Mouse (Mus musculus) midbrain, embryonic 10.5 days (tissue): ENCODE data around the gene Rnf8. TPM values are rescaled to one million over a fixed set of nuclear protein-coding genes. Genes with fewer than 3 reads are reported as not detected.

Source experiments
- DNase-seq: peaks from one replicate; pipeline ENCODE4 v3.0.0-alpha.2; 2017; ENCODE audit warnings: low spot score
- H3K27ac ChIP-seq: fragments of 300-500 bp; sonication (generic); replicated peaks from 2 replicates; pipeline ENCODE4 v1.5.1; 2016; ENCODE audit warnings: mild to moderate bottlenecking
- H3K27me3 ChIP-seq: fragments of 300-500 bp; sonication (generic); 2 replicates; pipeline ENCODE4 v1.6.1; 2016; ENCODE audit warnings: low read depth, mild to moderate bottlenecking; ENCODE audit not compliant: poor library complexity, severe bottlenecking
- H3K36me3 ChIP-seq: fragments of 300-500 bp; sonication (generic); 2 replicates; pipeline ENCODE4 v1.6.1; 2016; ENCODE audit warnings: mild to moderate bottlenecking, moderate library complexity
- H3K4me1 ChIP-seq: fragments of 300-500 bp; sonication (generic); 2 replicates; pipeline ENCODE4 v1.6.1; 2016
- H3K4me3 ChIP-seq: fragments of 300-500 bp; sonication (generic); 2 replicates; pipeline ENCODE4 v1.5.1; 2016; ENCODE audit warnings: mild to moderate bottlenecking, moderate library complexity
- H3K9me3 ChIP-seq: fragments of 300-500 bp; sonication (generic); replicated peaks from 2 replicates; pipeline ENCODE4 v1.6.1; 2016; ENCODE audit warnings: mild to moderate bottlenecking
- WGBS: fragments of 180-500 bp; shearing (Covaris S2); methylation state at CpG from one replicate; pipeline ENCODE4 v1.1.7; 2016; 5-methylcytosine and 5-hydroxymethylcytosine counted together
- microRNA-seq: library from miRNA; unstranded; fragments of <30 nt; microRNA quantifications from one replicate; pipeline ENCODE4, GENCODE M21; 2017
- polyA plus RNA-seq: library from polyadenylated mRNA; unstranded; fragments of >200 nt; fragmentation: Nextera tagmentation; extraction: Ambion mirVana; gene quantifications from 2 replicates; pipeline ENCODE4 v1.2.1, GENCODE M21; 2016

The Rnf8 gene
- polyA plus RNA-seq, 1 experiment from 2014 or later, result 116 TPM

DNA sequence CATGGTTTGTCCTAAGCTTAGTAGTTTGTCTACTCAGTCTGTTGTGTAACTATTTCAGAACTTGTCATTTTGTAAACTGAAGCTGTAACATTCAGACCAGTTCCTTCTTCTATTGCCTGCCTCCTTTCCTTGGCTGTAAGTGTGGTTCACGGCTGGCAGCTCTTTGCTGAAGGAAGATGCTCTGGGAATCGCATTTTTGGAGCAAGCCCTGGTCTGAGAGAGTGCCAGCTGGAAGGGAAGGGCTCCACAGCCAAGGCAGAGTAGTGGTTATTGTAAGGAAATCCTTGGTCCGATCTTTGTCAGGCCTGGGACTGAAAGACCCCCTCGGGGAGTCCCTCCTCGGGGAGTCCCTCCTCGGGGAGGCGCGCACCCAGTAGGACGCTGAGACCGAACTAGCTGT is 74.0 kb downstream of the Rnf8 start:
- no peak for DNase-seq
- Histone ChIP-seq H3K36me3 (peaks cover 99% of the 10 kb centered on the region), H3K4me1 (no peaks in the 10 kb centered on the region), H3K4me3 (no peak overlapping the region), H3K27ac (no peak overlapping the region), H3K9me3 (peaks cover 3% of the 10 kb centered on the region; the same call in 1 of the 2 replicates), H3K27me3 (no peaks in the 10 kb centered on the region)
- 96% methylated on average over 10 of the region's 10 CpGs for WGBS

DNA sequence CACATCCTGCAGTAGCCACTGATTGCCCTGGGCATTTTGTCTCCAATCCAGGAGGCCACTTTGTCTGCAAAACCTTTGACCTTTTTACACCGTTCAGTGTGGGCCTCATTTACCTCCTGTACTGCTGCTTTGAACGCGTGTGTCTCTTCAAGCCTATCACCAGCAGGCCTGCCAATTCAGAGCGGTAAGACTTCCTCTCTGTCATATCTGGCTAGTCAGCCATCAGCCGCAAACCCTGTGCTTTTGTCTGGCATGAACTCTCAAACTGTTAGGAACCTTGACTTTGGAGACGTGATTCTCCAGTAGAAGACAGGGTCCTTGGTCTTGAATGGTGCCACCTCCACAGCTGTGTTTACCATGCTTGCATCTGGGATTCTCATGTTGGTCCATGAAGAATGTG is 75.7 kb downstream of the Rnf8 start:
- Histone ChIP-seq H3K4me3 (no peak overlapping the region), H3K4me1 (no peaks in the 10 kb centered on the region), H3K36me3 (peaks cover 99% of the 10 kb centered on the region), H3K27me3 (no peaks in the 10 kb centered on the region), H3K27ac (no peak overlapping the region), H3K9me3 (peaks cover 3% of the 10 kb centered on the region; the same call in 1 of the 2 replicates)
- WGBS, result 90% methylated on average over 6 of the region's 6 CpGs
- DNase-seq, result no peak

DNA sequence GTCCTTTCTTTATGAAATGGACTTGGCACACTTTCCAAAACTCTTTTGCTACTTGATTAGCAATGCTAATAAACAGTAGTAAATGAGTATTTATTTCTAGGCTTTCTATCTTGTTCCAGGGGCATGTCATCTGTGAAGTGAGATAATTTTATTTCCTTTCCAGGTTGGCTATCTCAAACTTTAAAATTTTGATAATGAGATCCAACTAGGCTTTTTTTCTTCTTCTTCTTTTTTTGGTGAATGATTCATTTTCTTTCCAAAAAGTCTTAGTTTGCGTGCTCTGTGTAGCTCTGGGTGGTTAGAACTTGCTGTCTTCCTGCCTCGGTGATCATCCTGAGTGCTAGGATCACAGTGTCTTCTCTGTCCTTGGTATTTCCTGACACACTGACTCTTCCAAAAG is 78.2 kb downstream of the Rnf8 start:
- H3K36me3 ChIP-seq, result peaks cover 99% of the 10 kb centered on the region

DNA sequence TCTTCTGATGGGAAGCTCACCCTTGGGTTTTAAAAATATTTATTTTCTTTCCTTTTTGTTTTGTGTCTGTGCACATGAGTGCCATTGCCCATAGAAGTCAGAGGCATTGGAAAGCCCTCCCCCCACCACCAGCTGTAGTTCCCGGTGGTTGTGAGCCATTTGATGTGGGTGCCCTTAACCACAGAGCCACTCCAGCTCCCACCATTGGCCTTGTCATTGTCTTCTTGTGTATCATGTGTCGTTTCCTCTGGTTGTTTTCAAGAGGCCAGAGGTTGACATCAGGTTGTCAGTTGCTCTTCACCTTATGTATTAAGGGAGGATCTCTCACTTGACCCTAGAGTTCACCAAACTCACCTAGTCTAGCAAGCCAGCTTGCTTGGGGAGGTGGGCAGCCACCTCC is 79.0 kb downstream of the Rnf8 start:
- H3K4me3 ChIP-seq, result no peak overlapping the region
- no peak for DNase-seq
- WGBS, result 78% methylated on average over 2 of the region's 2 CpGs
- no peaks in the 10 kb centered on the region for H3K27me3 ChIP-seq
- peaks cover 99% of the 10 kb centered on the region for H3K36me3 ChIP-seq
- no peaks in the 10 kb centered on the region for H3K4me1 ChIP-seq
- peaks cover 3% of the 10 kb centered on the region; the same call in 1 of the 2 replicates for H3K9me3 ChIP-seq
- no peak overlapping the region for H3K27ac ChIP-seq

More for the DNA sequence above, 78.2 kb downstream of the Rnf8 start:
- Histone ChIP-seq H3K4me3 (no peak overlapping the region), H3K9me3 (peaks cover 3% of the 10 kb centered on the region; the same call in 1 of the 2 replicates), H3K4me1 (no peaks in the 10 kb centered on the region), H3K27ac (no peak overlapping the region), H3K27me3 (no peaks in the 10 kb centered on the region)
- 94% methylated on average over 2 of the region's 2 CpGs for WGBS
- DNase-seq, result no peak

DNA sequence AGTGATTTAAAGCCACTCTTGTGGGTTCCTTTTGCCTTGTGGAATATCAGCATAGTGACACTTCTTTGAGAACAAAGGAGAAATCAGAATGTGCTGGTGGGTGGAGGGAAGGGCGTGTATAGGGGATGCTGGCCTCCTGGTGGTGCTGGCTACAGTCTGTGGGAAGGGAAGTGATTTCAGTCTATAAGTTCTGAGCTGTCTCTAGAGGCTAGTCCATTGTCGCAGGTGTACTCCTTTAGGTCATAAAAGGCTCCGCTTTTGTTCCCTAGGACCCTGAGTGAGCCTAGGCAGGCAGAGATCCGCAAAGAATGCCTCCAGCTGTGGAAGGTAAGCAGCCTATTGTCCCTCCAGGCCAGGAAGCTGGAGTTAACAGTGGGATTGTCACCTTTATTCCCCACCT is 79.9 kb downstream of the Rnf8 start:
- Histone ChIP-seq H3K4me1 (no peaks in the 10 kb centered on the region), H3K9me3 (no peaks in the 10 kb centered on the region), H3K4me3 (no peak overlapping the region), H3K36me3 (peaks cover 99% of the 10 kb centered on the region), H3K27ac (no peak overlapping the region), H3K27me3 (no peaks in the 10 kb centered on the region)
- 86% methylated on average over 4 of the region's 4 CpGs for WGBS
- no peak for DNase-seq

Small RNAs within 50 kb of the gene (microRNA-seq; reads per million reads assigned to microRNA genes)
- not detected for gene Mir7667

Other genes with a start within 250 kb of the Rnf8 start
- 27.2 and 33.8 TPM in 2 replicates for gene Pim1, start 124.0 kb upstream of the Rnf8 start, polyA plus RNA-seq
- gene Gm17657, start 65.2 kb upstream of the Rnf8 start, polyA plus RNA-seq, result not detected in 2 replicates
- 18.8 and 19.9 TPM in 2 replicates for gene Tbc1d22b, start 65.0 kb upstream of the Rnf8 start, polyA plus RNA-seq
- gene Tmem217, start 62.4 kb upstream of the Rnf8 start, polyA plus RNA-seq, result 1.1 and 1.3 TPM in 2 replicates
- gene Gm28043, start 86 bp downstream of the Rnf8 start, polyA plus RNA-seq, result 2.4 and 3.0 TPM in 2 replicates
- 126 and 137 TPM in 2 replicates for gene Cmtr1, start 45.8 kb downstream of the Rnf8 start, polyA plus RNA-seq
- 15.1 and 16.2 TPM in 2 replicates for gene Ccdc167, start 102.3 kb downstream of the Rnf8 start, polyA plus RNA-seq